Mouse (Mus musculus): ENCODE data around the gene Ankzf1.

DNA sequence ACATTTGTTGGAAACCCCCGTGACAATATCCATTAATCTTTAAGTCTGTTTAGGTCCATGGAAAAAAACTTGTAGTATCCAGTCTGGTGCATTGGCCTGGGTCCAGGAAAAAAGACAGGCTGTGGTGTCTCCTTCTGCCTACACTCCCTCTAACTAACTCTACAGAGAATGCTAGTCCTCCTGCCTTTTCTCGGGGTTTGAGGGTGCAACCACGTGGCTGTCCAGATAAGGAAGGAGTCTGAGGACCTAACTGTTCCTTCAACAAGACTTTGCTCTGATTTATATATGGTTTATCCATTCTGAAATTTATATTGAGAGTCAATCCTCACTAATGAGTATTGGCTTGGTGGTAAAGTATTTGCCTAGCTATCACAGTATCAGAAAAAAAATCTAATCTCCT, 36.1 kb upstream of the Ankzf1 start:
- TF ChIP-seq CTCF (IDR thresholded peaks at IDR 0.05; ENCODE audit: extremely low read depth, insufficient read depth, low read length) (no peak), POLR2A (IDR thresholded peaks at IDR 0.05; ENCODE audit: extremely low read depth, insufficient read depth, low read length) (no peak)
